Mouse (Mus musculus) megakaryocyte-erythroid progenitor cell, adult 5-6 weeks (primary cell): ENCODE data around the gene Vwa7. TPM values are rescaled to one million over a fixed set of nuclear protein-coding genes. Genes with fewer than 3 reads are reported as not detected.
"Not testable (repeated sequence)": the region's sequence is repeated elsewhere in the genome, so short reads cannot be mapped to it uniquely, and the experiment has no call there.

Source experiments
- ATAC-seq: replicated peaks from 2 replicates; pipeline ENCODE4 v1.8.0; 2016; ENCODE audit warnings: mild to moderate bottlenecking, inconsistent platforms; ENCODE audit not compliant: severe bottlenecking, poor library complexity, low FRiP score, low TSS enrichment
- total RNA-seq, 2 experiments: library from RNA; stranded (forward) in 1 of 2; stranded (reverse) in 1 of 2; fragments of 200-1000, 215-1000 nt in 1 of 2; fragments of >200 nt in 1 of 2; fragmentation: Nextera tagmentation in 1 of 2; gene quantifications; 2 replicates each; pipeline ENCODE4 v1.2.3; 2014 to 2017

Gene Vwa7
- total RNA-seq, 2 experiments from 2014 or later, result 0.19 to 0.31 TPM

DNA sequence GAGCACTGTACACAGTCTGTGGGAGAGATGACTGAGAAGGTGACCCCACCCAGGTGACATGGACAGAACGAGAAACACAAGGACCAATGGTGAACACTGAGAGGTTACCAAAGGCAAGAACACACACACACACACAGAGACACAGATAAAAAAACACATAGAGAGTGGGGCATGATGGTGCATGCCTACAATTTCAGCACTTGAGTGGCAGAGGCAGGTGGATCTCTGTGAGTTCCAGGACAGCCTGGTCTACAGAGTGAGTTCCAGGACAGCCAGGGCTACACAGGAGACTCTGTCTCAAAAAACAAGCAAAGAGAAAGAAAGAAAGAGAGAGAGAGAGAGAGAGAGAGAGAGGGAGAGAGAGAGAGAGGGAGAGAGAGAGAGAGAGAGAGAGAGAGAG lies 17.3 kb downstream of the Vwa7 start:
- not testable (repeated sequence) for ATAC-seq

DNA sequence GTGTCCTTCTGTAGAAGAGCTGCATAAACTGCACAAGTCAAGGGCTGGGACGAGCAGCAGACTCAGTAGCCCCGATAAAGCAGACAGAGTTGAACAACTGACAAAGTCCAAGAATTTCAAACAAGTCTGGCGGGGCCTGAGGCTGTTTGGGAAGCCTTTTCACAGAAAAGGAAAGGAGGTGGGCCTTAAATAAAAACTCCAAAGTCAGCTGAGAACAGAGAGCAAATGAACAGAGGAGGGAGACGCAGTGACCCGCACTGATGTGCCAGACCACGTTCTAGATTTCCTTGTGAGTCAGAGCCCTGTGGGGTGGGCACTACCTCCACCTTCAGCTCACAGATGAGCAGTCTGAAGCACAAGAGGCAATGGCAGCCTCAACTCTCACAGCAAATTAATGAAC lies 18.5 kb downstream of the Vwa7 start:
- no peak for ATAC-seq

DNA sequence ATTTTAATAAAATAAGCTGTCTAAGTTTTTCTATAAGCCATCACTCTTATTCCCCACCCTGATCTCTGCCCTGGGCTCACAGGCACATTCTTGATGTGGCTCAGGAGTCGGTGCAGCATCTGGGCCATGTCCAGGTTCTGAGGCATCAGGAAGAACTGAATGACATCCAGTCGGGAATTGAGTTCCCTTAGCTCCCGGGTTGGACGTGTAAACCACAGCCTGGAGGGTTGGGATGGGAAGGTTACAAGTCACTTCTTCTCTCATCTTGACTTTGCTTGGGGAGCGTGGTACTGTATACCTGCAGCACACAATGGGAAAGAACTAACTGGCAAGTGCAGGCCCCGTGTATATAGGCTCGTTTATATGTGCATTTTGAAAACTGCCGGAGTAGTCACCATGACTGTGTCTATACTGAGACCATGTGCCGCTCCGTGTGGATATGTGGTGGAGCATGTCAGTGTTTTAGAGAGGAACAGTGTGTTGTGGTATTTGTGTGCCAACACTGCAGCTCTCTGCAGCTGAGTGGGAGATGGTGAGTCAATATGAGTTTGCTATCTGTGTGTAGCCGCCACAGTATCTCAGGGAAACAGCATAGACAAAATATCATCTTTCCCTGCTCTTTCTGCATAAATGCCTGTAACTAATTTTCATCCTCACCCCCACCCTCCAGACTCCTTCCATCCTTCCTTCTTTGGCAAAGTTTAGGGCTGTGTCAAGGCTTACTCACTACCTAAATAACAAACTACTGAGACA lies 22.9 kb downstream of the Vwa7 start:
- ATAC-seq, result no peak

DNA sequence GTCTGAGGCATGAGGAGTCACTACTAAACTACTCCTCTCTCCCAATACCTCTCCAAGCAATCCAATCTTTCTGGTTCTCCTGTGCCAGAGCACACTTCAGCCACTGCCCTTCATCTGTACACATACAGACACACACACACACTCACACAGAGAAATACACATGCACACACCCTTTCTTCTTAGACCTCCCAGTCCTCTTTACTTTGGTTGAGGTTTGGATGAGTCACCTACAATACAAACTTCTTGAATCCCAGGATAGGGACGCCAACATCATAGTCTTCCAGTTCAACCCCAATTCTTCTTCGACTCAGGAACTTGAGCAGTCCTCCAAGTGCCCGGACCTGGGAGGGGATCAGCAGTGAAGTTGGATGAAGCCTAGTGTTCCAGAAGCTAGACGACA lies 27.4 kb downstream of the Vwa7 start:
- ATAC-seq, result no peak

DNA sequence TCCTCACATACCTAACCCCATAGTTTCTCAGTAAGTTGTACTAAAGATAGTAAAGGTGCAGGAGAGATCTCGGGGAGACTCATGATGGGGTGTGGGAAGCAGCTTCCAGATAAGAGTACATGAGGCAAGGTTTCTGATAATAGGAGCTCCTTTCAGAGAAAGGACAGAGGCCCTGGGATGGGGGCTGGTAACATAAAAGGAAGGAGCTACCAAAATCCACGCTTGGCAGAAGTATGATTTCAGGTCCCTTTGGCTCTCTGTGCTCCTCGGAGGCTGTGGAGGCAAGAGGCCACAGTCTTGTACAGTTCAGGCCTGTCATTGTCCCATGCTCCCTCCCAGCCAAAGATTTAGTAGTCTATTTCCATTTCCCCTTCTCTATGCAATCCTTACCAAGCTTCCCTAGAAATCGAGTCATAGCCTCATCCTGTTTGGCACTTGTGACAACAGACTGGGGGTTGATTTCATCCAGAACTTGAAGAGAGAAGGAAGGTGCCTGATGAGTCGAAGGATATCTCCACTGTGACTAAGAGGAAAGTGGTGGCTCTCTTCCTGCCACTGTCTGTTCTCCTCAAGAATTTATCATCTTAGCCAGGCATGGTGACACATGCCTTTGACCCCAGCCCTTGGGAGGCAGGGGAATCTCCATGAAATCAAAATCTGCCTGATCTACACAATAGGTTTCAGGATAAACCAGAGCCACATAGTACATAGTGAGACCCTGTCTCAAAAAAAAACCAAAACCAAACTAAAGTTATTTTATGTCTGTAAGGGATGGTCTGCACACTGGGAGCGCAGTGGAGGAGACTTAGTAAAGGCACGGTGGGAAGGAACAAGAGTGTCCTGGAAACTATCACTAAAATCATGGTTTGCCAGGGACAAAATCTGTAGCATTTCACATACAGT lies 28.8 kb downstream of the Vwa7 start:
- ATAC-seq, result no peak

DNA sequence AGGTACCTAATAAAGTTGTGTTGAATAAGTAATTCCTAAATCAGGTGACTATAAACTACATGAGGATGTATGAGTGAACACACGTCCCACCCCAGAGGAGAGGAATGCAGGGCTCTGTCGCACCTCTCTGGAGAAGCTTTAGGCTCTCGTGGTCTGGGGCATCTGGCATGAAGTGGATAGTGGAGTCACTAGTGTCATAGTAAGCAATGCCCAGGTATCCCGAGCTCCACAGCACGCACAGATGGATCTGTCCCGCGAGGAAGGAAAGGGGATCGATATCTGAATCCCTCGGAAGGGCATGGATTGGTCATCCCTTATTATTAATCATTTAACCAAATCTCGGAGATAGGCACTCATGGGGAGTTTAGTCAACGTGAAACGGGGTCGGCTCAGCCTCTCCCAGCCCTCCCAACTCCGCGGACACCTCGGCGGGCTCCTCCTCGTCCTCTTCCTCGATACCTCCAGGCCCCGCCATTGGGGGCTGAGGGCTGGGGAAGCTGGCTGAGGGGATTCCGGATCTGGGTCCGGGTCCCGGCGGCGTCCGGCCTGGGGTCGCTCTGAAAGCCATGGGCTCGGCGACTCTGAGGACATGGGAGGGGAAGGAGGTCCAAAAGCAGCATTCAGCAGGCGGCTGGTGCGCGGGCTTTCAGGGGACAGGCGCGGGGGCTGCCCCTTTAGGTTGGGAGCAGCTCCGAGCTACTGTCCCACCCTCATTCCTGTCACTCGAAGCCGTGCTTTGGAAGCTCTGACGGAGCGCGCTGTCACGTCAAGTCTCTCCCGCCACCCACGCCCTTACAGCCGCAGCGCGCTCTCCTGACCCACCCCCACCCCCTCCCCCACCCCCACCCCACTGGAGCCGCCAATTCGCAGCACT lies 29.7 kb downstream of the Vwa7 start:
- peak; percentile 1; the same call in 1 of the 2 replicates for ATAC-seq

DNA sequence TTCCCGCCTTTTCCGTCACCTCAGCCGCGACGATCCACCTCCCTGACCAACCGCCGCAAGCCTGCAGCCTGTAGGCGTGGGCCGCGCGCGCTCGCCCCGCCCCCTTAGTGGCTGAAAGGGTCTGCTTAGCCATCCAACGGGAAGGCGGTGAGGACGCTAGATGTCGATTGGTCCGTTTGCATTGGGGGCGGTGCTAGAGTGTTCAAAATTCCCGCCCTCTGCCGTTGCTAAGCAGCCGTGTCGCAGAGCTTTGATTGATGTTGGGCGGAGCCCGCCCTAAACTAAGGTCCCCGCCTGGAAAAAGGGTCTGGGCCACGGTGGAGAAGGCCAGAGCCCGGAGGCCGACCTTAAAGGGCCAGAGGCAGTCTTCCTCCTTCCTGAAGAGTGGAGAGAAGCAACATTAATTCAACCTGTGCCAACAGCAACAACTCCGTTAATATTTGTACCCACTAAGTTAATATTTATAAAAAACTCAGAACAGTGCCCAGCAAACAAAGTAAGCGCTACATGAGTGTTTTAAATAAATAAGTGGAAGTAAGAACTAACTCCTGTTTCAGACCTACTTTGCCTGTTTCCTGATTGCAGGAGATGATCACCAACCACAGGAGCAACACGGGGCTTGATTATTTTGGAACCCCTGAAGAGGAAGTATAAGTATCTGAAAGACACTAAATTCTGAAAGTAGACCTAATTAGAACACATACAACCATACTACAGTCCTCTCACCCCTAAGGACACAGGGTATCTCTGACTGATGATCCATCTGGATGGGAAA lies 30.5 kb downstream of the Vwa7 start, which contains the start of gene Msh5:
Msh5 (minus strand) TSS at position 65 of the 775 bp plus-strand sequence.
- ATAC-seq, result peak; percentile 86

DNA sequence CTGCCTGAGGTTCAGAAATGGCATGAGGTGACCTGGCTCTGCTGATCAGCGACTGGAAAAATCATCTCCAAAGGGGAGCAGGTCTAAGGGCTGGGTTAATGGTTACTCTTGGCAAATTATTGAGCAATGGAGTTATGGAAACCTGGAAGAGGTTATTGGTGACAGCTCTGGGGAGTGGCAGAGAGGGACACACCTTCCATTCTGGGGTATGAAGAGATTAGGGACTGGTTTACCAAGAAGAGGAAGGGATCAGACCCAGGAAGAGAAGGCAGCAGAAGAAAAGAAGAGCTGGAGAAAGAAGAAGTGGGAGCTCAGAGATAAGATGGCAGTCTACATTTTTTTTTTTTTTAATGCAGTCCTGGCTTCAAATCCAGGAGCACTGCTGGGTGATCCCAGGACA lies 31.3 kb downstream of the Vwa7 start:
- ATAC-seq, result no peak

DNA sequence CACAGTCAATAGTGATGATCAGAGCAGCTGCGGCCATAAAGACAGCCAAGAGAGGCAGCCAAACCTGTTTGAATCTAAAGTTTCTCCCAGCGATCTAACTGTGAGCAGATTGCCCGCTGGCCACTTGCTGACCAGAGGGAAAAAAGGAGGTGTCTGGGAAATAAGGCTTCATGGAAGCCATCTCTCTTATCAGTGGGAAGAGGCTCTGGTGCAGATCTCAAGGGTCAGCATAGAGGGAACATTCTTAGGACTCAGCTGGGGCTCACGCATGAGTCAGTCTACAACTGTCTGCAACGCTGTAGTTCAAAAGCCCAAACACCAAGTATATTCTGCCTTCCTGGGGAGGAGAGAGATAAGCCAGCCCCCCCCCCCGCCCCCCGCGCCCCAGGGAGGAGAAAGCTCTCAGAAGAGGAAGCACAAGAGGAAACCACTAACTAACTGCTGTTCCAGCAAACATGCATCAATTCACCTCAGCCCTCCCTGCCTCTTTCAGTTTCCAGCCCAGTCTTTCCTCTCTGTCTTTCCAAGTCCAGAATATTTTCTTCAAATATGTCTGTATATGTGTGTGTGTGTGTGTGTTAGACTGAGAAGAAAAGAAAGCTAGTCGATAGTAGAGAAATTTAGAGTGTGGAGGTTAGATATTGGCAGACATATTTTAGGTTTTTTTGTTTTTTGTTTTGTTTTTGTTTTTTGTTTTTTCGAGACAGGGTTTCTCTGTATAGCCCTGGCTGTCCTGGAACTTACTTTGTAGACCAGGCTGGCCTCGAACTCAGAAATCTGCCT lies 32.0 kb downstream of the Vwa7 start:
- ATAC-seq, result no peak

DNA sequence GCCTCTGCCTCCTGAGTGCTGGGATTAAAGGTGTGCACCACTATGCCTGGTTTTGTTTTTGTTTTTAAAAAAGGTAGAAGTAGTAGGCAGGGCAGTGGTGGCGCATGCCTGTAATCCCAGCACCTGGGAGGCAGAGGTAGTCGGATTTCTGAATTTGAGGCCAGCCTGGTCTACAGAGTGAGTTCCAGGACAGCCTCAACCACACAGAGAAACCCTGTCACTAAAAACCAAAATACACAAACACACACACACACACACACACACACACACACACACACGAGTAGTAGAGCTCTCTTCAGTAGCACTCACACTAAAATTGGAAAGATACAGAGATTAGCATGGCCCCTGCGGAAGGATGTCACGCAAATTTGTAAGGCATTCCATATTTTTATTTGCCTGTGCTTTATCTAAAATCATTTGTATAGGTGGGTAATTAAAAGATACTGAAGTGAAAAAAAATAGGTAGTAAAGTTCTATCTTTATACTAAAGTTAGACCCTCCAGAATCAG lies 32.6 kb downstream of the Vwa7 start:
- ATAC-seq, result no peak

DNA sequence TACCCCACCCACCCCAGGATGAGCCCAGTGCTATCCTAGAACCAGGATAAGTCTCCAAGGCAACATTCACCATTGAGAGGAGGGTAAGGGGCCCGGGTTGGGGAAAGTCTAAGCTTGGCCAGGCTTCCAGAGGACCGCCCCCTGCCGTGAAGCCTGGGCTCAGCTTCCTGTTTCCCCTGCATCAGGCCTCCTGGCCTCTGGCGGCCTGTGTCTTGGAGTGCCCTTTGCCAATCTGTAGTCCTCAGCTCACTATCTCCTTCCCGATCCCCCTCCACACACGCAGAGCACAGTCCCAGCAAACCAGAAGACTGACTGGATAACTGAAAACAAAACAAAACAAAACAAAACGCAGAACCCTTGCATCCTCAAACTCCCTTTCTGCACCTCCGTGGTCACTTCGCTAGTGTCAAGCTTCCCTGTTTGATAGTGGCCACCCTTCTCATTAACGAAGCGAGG lies 33.2 kb downstream of the Vwa7 start, which contains the start of gene Clic1:
Clic1 (plus strand) TSS at position 406 of the 456 bp plus-strand sequence.
- 0 out of 2 replicates have a peak, but pooled peaks have one; percentile 37 for ATAC-seq

DNA sequence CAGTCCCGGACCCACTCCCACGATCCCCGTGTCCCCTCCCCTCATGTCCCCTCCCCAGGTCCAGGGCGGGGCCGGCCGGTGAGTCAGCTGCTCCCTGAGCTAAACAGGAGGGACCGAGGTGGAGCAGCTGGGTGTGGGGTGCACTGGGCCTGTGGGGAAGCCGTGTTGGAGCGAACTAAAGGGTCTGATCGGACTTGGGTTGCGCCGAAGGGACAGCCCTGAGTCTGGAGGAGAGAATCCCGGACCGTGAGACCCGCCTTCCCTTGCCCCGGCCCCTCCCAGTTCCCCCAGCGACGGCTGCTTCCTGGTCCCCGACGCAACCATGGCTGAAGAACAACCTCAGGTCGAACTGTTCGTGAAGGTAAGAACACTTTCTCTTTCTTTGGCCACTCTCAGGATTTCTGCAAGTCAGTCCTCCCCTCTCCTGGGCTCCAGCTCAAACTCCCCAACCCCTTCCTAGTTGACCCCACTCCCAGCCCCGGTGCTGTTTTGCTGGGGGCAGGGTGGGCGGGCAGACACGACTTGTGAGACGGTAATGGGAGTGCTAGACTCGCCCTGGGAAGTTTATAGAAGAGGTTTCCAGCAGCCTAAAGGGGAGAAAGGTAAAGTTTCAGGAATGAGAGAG lies 33.9 kb downstream of the Vwa7 start:
- ATAC-seq, result no peak; the same call in 1 of the 2 replicates

DNA sequence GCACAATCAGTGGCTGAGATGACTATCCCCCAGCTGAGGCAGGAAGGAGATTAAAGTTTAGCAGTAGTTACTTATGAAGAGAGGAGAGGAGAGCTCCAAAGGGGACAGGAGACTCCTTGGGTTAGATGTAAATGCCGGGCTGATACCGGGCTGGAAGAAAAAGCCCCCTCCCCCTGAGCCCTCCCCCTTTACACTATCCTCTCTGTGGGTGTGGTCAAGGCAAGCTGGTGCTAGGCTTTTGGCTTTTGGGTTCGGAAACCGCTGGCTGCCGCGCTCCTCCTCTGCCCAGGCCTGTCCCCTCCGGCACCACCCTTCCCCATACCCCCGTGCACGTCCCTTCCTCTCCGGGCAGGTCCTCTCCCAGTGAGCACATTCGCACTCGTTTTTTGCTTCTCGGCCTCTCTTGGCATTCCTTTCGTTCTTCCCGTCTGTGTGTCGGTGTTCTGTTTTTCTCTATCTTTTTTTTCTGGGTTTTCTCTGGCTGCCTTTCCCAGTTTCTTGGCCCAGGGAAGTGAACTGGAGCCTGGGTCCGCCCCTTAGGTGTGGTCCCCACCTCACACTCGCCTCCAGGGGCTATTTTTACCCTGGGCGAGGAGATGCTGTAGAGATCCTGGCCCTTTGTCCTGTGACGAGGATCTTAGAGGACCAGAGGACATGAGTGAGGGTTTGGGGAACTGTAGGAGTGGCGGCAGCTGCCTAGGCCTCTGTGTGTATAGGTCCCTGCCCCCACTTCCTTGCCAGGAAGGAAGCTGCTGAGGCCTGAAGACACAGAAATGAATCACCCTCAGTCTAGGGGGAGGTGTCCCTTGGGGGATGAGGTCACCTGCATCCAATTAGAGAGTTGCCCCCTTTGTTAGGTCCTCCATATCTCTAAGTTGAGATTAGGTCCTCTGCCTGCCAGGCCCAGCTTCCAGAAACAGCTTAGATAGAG lies 35.0 kb downstream of the Vwa7 start:
- peak; percentile 72 for ATAC-seq

DNA sequence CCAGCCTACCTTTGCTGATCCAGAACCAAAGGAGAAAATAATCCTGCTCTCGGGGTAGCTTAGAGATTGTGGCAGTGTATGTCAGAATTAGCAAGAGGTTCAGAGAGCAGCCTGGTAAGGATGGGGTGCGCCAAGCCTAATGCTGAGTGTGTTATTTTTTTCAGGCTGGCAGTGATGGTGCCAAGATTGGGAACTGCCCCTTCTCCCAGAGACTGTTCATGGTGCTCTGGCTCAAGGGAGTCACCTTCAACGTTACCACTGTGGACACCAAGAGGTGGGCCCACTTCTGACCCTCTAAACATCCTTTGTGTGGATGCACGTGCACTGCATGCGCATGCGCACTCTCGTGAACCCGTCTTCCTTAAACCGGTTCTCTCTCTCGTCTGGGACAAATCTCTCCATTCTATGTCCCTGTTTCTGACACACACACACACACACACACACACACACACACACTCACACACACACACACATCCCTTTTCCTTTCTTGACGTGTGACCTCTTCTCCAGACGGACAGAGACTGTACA lies 36.0 kb downstream of the Vwa7 start:
- no peak for ATAC-seq

DNA sequence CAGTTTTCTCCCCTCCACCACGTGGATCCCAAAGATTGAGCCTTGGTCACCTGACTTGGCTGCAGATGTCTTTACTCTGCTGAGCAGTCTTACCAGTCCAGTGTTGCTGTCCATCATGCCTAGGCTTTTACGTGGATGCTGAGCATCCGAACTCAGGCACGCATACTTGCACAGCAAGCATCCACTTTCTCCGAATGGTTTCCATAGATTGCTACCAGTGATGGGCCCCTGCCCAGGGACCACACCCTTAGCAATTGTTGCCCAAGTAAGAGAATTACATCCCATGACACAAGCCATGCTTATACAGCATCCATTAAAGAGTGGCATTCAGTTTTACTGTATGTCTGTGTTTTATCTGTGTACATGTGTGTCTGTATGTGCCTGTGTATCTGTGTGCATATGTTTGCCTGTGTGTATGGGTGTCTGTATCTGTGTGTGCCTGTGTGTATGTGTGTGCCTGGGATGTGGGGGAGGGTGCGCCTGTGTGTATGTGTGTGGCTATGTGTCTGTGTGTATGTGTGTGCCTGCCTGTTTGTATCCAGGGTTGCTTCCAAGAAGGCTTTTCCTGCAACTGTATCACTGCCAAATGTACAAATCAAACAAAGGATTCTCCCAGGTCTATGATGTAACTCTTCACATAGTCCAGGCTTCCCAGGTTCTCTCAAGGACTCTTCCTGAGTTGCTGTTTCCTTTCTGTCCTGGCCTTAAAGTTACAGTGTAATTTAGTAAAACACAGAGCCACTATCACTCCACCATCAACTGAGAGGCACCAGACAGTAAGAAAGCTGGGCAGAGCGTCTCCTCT lies 39.5 kb downstream of the Vwa7 start:
- no peak for ATAC-seq
